Mouse (Mus musculus) thymus, postnatal 25 days (tissue): ENCODE results near the gene Tgfb1.

Experiments
- DNase-seq: peaks from one replicate; pipeline ENCODE4 v3.0.0; 2022

Tgfb1 gene

GRCm38 (mm10) chr7:25676085-25676781 lies 10.6 kb upstream of the Tgfb1 start:
- DNase-seq, result no peak

- no peak for DNase-seq
Measured at GRCm38 (mm10) chr7:25677013-25677412, 9.8 kb upstream of the Tgfb1 start.

GRCm38 (mm10) chr7:25679971-25680370 lies 6.8 kb upstream of the Tgfb1 start:
- no peak for DNase-seq

- DNase-seq, result peak; percentile 98
Measured at GRCm38 (mm10) chr7:25680514-25681258, 6.1 kb upstream of the Tgfb1 start, which contains the start of gene B9d2. Gene B9d2, plus strand, starts transcription at chr7:25680780.

GRCm38 (mm10) chr7:25681341-25682231 lies 5.2 kb upstream of the Tgfb1 start:
- peak; percentile 70 for DNase-seq

- peak; percentile 71 for DNase-seq
Measured at GRCm38 (mm10) chr7:25683474-25684180, 3.2 kb upstream of the Tgfb1 start.

GRCm38 (mm10) chr7:25684659-25685058 lies 2.1 kb upstream of the Tgfb1 start:
- no peak for DNase-seq

- no peak for DNase-seq
Measured at GRCm38 (mm10) chr7:25685926-25686470, 804 bp upstream of the Tgfb1 start.

- peak; percentile 84 for DNase-seq
Measured at GRCm38 (mm10) chr7:25687811-25688401, 1.1 kb downstream of the Tgfb1 start.

- peak; percentile 81 for DNase-seq
Measured at GRCm38 (mm10) chr7:25688810-25689586, 2.2 kb downstream of the Tgfb1 start.

- DNase-seq, result no peak
Measured at GRCm38 (mm10) chr7:25689603-25690021, 2.8 kb downstream of the Tgfb1 start.

GRCm38 (mm10) chr7:25690051-25690450 lies 3.2 kb downstream of the Tgfb1 start:
- DNase-seq, result no peak

- DNase-seq, result no peak
Measured at GRCm38 (mm10) chr7:25694104-25694503, 7.3 kb downstream of the Tgfb1 start.

- DNase-seq, result no peak
Measured at GRCm38 (mm10) chr7:25699851-25700250, 13.0 kb downstream of the Tgfb1 start.

GRCm38 (mm10) chr7:25700732-25701131 lies 13.9 kb downstream of the Tgfb1 start:
- no peak for DNase-seq

- no peak for DNase-seq
Measured at GRCm38 (mm10) chr7:25702350-25702749, 15.5 kb downstream of the Tgfb1 start.

GRCm38 (mm10) chr7:25703793-25704494 lies 17.1 kb downstream of the Tgfb1 start:
- no peak for DNase-seq

- DNase-seq, result no peak
Measured at GRCm38 (mm10) chr7:25704716-25705364, 18.0 kb downstream of the Tgfb1 start.

- DNase-seq, result no peak
Measured at GRCm38 (mm10) chr7:25705801-25706251, 19.0 kb downstream of the Tgfb1 start.
